Mouse (Mus musculus): ENCODE measurements around the gene Vmn2r69. TPM values are rescaled to one million over a fixed set of nuclear protein-coding genes. Genes with fewer than 3 reads are reported as not detected.

Vmn2r69 gene
- total RNA-seq (2021) = not detected

GRCm38 (mm10) chr7:85415820-85416219, at the start of gene Vmn2r69:
TSS of gene Vmn2r69 (minus strand) at chr7:85415920.
- no peak for DNase-seq
- intact Hi-C loops (cut with DNase I) = no loop called here

Other genes starting within 250 kb of the Vmn2r69 start
- gene Vmn2r68, start 178.1 kb downstream of the Vmn2r69 start, total RNA-seq (2021) = not detected
- gene Vmn2r71, start 147.2 kb upstream of the Vmn2r69 start, total RNA-seq (2021) = not detected
- gene Vmn2r70, start 153.3 kb upstream of the Vmn2r69 start, total RNA-seq (2021) = not detected

Data from heart, postnatal 36 days (tissue).